ENCODE assay signal across 8 mouse cellular contexts in genomic region chr2:130274149-130274861, GRCm38 (mm10). TPM values are rescaled to one million over a fixed set of nuclear protein-coding genes. Genes with fewer than 3 reads are reported as not detected.
A peak's percentile ranks its signal among the peaks of the same experiment; 100 is the strongest.
DNase-seq lines count a peak whose midpoint lies in the region; ATAC-seq lines count a peak whose summit lies in the region.

Gene Nop56, plus strand, starts transcription at chr2:130274430.

- H3K4me2 ChIP-seq in hindbrain, embryonic 12.5 days (replicated peaks) = peak within 1 kb of the TSS; percentile 89

- peak; percentile 97 for ATAC-seq in hindbrain, embryonic 12.5 days (ENCODE audit: low FRiP score)

- peaks cover 28% of the 10 kb centered on the region for H3K4me1 ChIP-seq in hindbrain, embryonic 12.5 days

- no peaks in the 10 kb centered on the region for H3K9me3 ChIP-seq in hindbrain, embryonic 12.5 days (replicated peaks)

- peak within 1 kb of the TSS; percentile 91 for H3K9ac ChIP-seq in hindbrain, embryonic 12.5 days

- DNase-seq in NIH3T3 (ENCODE audit: low read depth) = peak; percentile 99
- peak; percentile 99 for DNase-seq in cerebellum, postnatal 10 days
- peak; percentile 97 to 99 for DNase-seq in frontal cortex, postnatal 10 days (ENCODE audit: low spot score in 2 of 2)
- DNase-seq in layer of hippocampus, postnatal 14 days (ENCODE audit: low spot score in 2 of 2) = peak; percentile 100
- peak; percentile 99 for DNase-seq in lung, postnatal 14 days
- peak; percentile 98 for DNase-seq in retina, adult 2 months (ENCODE audit: low read depth, low spot score)
- peak; percentile 98 to 99 for DNase-seq in thymus, postnatal 36 days

- H3K27me3 ChIP-seq in hindbrain, embryonic 12.5 days = no peaks in the 10 kb centered on the region

- H3K4me3 ChIP-seq in hindbrain, embryonic 12.5 days = peak within 1 kb of the TSS; percentile 95

- H3K36me3 ChIP-seq in hindbrain, embryonic 12.5 days = peaks cover 38% of the 10 kb centered on the region

- under 1% methylated on average over 68 of the region's 68 CpGs for WGBS in hindbrain, embryonic 12.5 days

- H3K27ac ChIP-seq in hindbrain, embryonic 12.5 days = peak within 1 kb of the TSS; percentile 95

RNA-seq across cellular contexts. Expression of gene Nop56, which starts in this region (rescaled TPM):
- polyA plus RNA-seq in hindbrain, embryonic 12.5 days (2016; fragmentation: Nextera tagmentation; extraction: Ambion mirVana) = 262 and 300 TPM in 2 replicates
- 100 to 1,000 TPM; 131 to 173 TPM for total RNA-seq in layer of hippocampus, postnatal 14 days (2021)

Comparison
In these comparisons a context has a peak if more than half of its experiments do, and no peak if none do; other contexts are left out.
1. Peak in every context shown above with its lines: DNase-seq, ATAC-seq, H3K4me3 ChIP-seq and H3K27ac ChIP-seq.